Mouse (Mus musculus) adrenal gland, adult (tissue): Measurements from ENCODE around the gene Hlcs.
A peak's percentile ranks its signal among the peaks of the same experiment; 100 is the strongest.

Experiments
- DNase-seq, 2 experiments: peaks; one replicate each; pipeline ENCODE4 v3.0.0; 2022 to 2023; ENCODE audit warnings: low spot score in 1 of 2; ENCODE audit not compliant: inconsistent age in 2 of 2

The Hlcs gene

GRCm38 (mm10) chr16:94249666-94250065, 63.7 kb downstream of the Hlcs start:
- no peak for DNase-seq

- DNase-seq: no peak
Observed at GRCm38 (mm10) chr16:94248721-94249120, 64.7 kb downstream of the Hlcs start.

- no peak for DNase-seq
Observed at GRCm38 (mm10) chr16:94246976-94247375, 66.4 kb downstream of the Hlcs start.

- no peak for DNase-seq
Observed at GRCm38 (mm10) chr16:94246058-94246784, 67.2 kb downstream of the Hlcs start.

GRCm38 (mm10) chr16:94241126-94241525, 72.2 kb downstream of the Hlcs start:
- no peak for DNase-seq

GRCm38 (mm10) chr16:94240190-94240589, 73.2 kb downstream of the Hlcs start:
- DNase-seq: no peak

- DNase-seq: no peak
Observed at GRCm38 (mm10) chr16:94239567-94239966, 73.8 kb downstream of the Hlcs start.

GRCm38 (mm10) chr16:94239146-94239545, 74.2 kb downstream of the Hlcs start:
- no peak for DNase-seq

- no peak for DNase-seq
Observed at GRCm38 (mm10) chr16:94237130-94237484, 76.3 kb downstream of the Hlcs start.

- DNase-seq: peak; percentile 66 to 79
Observed at GRCm38 (mm10) chr16:94236226-94237129, 76.9 kb downstream of the Hlcs start.

GRCm38 (mm10) chr16:94235718-94236117, 77.7 kb downstream of the Hlcs start:
- peak in 1 of 2 experiments; percentile 65 for DNase-seq

GRCm38 (mm10) chr16:94234202-94234601, 79.2 kb downstream of the Hlcs start:
- DNase-seq: no peak

GRCm38 (mm10) chr16:94230909-94231575, 82.3 kb downstream of the Hlcs start:
- DNase-seq: no peak

- DNase-seq: no peak
Observed at GRCm38 (mm10) chr16:94230499-94230898, 82.9 kb downstream of the Hlcs start.

GRCm38 (mm10) chr16:94229890-94230289, 83.5 kb downstream of the Hlcs start:
- no peak for DNase-seq

GRCm38 (mm10) chr16:94228858-94229555, 84.4 kb downstream of the Hlcs start:
- peak; percentile 53 to 79 for DNase-seq

- DNase-seq: peak in 1 of 2 experiments; percentile 43
Observed at GRCm38 (mm10) chr16:94227328-94228018, 85.9 kb downstream of the Hlcs start.

- no peak for DNase-seq
Observed at GRCm38 (mm10) chr16:94223363-94223720, 90.0 kb downstream of the Hlcs start.

GRCm38 (mm10) chr16:94222646-94223362, 90.6 kb downstream of the Hlcs start:
- DNase-seq: peak in 1 of 2 experiments; percentile 48
